Mouse (Mus musculus): ENCODE measurements at regions not wholly inside any gene's neighbourhood (a gene's known extent, or its start where the extent isn't known, plus 50 kb on each side); places are given as distances from the start of the nearest gene placed in this dataset.

DNA sequence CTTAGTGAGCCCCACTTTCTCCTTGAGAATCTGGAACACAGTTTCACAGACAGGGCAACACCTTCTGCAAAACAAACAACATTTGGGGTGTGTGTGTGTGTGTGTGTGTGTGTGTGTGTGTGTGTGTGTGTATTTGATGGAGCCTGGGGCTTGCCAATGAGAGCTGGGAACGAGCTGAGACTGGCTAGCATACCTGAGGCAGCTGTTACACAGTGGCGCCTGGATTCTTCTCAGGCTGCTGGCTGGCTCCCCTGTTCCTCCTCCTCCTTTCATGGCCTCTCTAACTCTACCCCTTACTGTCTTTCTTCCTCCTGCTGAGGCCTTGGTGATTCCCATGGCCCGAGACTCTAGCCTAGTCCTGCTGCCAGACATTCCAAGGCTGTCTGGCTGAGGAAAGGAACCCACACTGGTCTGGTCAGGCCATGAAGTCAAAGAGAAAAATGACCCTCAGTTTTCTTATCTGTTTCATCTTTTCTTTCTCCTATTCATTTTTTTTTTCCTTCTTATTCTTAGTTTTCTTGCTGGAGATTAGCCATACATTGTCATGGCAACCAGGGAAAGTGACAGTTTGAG, 79.6 kb upstream of the Sem1 start:
- Histone ChIP-seq H3K4me2 (replicated peaks; ENCODE audit: low read depth, low read length) (no peak overlapping the region), H3K9ac (replicated peaks; ENCODE audit: low read length) (no peak overlapping the region), H3K36me3 (ENCODE audit: insufficient read depth, low read length) (no peaks in the 10 kb centered on the region), H3K27ac (ENCODE audit: low read length) (no peak overlapping the region), H3K4me3 (ENCODE audit: low read length) (no peak overlapping the region), H3K27me3 (ENCODE audit: insufficient read depth, low read length) (no peaks in the 10 kb centered on the region), H3K9me3 (ENCODE audit: low read length) (no peaks in the 10 kb centered on the region), H3K4me1 (ENCODE audit: insufficient read depth, low read length) (no peaks in the 10 kb centered on the region)
- 39% methylated on average over 3 of the region's 3 CpGs for WGBS
- no peak for ATAC-seq (ENCODE audit: low FRiP score, low TSS enrichment)

- no peak for ATAC-seq (ENCODE audit: low FRiP score, low TSS enrichment)
- no peaks in the 10 kb centered on the region for H3K36me3 ChIP-seq (ENCODE audit: insufficient read depth, low read length)
- no peaks in the 10 kb centered on the region for H3K9me3 ChIP-seq (ENCODE audit: low read length)
- H3K4me3 ChIP-seq (ENCODE audit: low read length) = no peak overlapping the region
- no peak overlapping the region for H3K4me2 ChIP-seq (replicated peaks; ENCODE audit: low read depth, low read length)
- no peak overlapping the region for H3K27ac ChIP-seq (ENCODE audit: low read length)
- 50% methylated on average over 5 of the region's 5 CpGs for WGBS
- H3K27me3 ChIP-seq (ENCODE audit: insufficient read depth, low read length) = no peaks in the 10 kb centered on the region
- H3K4me1 ChIP-seq (ENCODE audit: insufficient read depth, low read length) = no peaks in the 10 kb centered on the region
- no peak overlapping the region for H3K9ac ChIP-seq (replicated peaks; ENCODE audit: low read length)
Observed at GRCm38 (mm10) chr6:6660072-6660471, 81.6 kb upstream of the Sem1 start.

- H3K9me3 ChIP-seq (ENCODE audit: low read length) = no peaks in the 10 kb centered on the region
- no peak overlapping the region for H3K27ac ChIP-seq (ENCODE audit: low read length)
- H3K27me3 ChIP-seq (ENCODE audit: insufficient read depth, low read length) = no peaks in the 10 kb centered on the region
- 93% methylated on average over 5 of the region's 5 CpGs for WGBS
- H3K4me1 ChIP-seq (ENCODE audit: insufficient read depth, low read length) = no peaks in the 10 kb centered on the region
- no peak overlapping the region for H3K9ac ChIP-seq (replicated peaks; ENCODE audit: low read length)
- no peak overlapping the region for H3K4me3 ChIP-seq (ENCODE audit: low read length)
- H3K4me2 ChIP-seq (replicated peaks; ENCODE audit: low read depth, low read length) = no peak overlapping the region
- H3K36me3 ChIP-seq (ENCODE audit: insufficient read depth, low read length) = no peaks in the 10 kb centered on the region
- no peak for ATAC-seq (ENCODE audit: low FRiP score, low TSS enrichment)
Observed at GRCm38 (mm10) chr6:6666762-6667161, 88.3 kb upstream of the Sem1 start.

GRCm38 (mm10) chr6:6689241-6689640, 110.8 kb upstream of the Sem1 start:
- Histone ChIP-seq H3K27me3 (ENCODE audit: insufficient read depth, low read length) (no peaks in the 10 kb centered on the region), H3K4me1 (ENCODE audit: insufficient read depth, low read length) (no peaks in the 10 kb centered on the region), H3K9me3 (ENCODE audit: low read length) (no peaks in the 10 kb centered on the region), H3K4me2 (replicated peaks; ENCODE audit: low read depth, low read length) (no peak overlapping the region), H3K9ac (replicated peaks; ENCODE audit: low read length) (no peak overlapping the region), H3K27ac (ENCODE audit: low read length) (no peak overlapping the region), H3K4me3 (ENCODE audit: low read length) (no peak overlapping the region), H3K36me3 (ENCODE audit: insufficient read depth, low read length) (no peaks in the 10 kb centered on the region)
- no peak for ATAC-seq (ENCODE audit: low FRiP score, low TSS enrichment)
- WGBS = 72% methylated on average over 5 of the region's 5 CpGs

DNA sequence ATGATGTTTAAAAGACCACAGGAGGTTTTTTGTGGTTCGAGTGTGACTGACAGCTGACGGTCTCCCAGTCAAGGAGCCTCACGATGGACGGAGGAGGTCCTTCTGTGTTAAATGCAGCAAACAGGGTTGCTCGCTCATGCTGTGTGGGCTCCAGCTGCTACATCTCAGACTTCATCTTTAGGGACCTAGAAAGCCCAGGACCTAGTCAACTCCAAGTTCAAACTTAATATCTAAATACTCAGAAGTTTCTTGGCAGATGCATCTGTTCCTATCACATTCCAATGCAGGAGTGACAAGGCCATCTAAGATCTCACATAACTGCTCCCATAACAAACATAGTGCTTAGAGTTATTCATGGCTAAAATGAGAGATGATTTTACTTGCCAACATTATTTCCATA, 111.7 kb upstream of the Sem1 start:
- H3K4me1 ChIP-seq (ENCODE audit: insufficient read depth, low read length) = no peaks in the 10 kb centered on the region
- no peaks in the 10 kb centered on the region for H3K27me3 ChIP-seq (ENCODE audit: insufficient read depth, low read length)
- no peak overlapping the region for H3K9ac ChIP-seq (replicated peaks; ENCODE audit: low read length)
- no peak overlapping the region for H3K27ac ChIP-seq (ENCODE audit: low read length)
- H3K4me2 ChIP-seq (replicated peaks; ENCODE audit: low read depth, low read length) = no peak overlapping the region
- 63% methylated on average over 5 of the region's 5 CpGs for WGBS
- no peak for ATAC-seq (ENCODE audit: low FRiP score, low TSS enrichment)
- no peaks in the 10 kb centered on the region for H3K36me3 ChIP-seq (ENCODE audit: insufficient read depth, low read length)
- no peak overlapping the region for H3K4me3 ChIP-seq (ENCODE audit: low read length)
- no peaks in the 10 kb centered on the region for H3K9me3 ChIP-seq (ENCODE audit: low read length)

GRCm38 (mm10) chr6:6692056-6692770, 113.8 kb upstream of the Sem1 start:
- H3K9me3 ChIP-seq (ENCODE audit: low read length) = no peaks in the 10 kb centered on the region
- H3K9ac ChIP-seq (replicated peaks; ENCODE audit: low read length) = no peak overlapping the region
- no peak overlapping the region for H3K27ac ChIP-seq (ENCODE audit: low read length)
- ATAC-seq (ENCODE audit: low FRiP score, low TSS enrichment) = no peak
- no peaks in the 10 kb centered on the region for H3K36me3 ChIP-seq (ENCODE audit: insufficient read depth, low read length)
- H3K4me2 ChIP-seq (replicated peaks; ENCODE audit: low read depth, low read length) = no peak overlapping the region
- WGBS = 86% methylated on average over 8 of the region's 8 CpGs
- no peak overlapping the region for H3K4me3 ChIP-seq (ENCODE audit: low read length)
- H3K4me1 ChIP-seq (ENCODE audit: insufficient read depth, low read length) = no peaks in the 10 kb centered on the region; the same call in 1 of the 2 replicates
- H3K27me3 ChIP-seq (ENCODE audit: insufficient read depth, low read length) = no peaks in the 10 kb centered on the region

DNA sequence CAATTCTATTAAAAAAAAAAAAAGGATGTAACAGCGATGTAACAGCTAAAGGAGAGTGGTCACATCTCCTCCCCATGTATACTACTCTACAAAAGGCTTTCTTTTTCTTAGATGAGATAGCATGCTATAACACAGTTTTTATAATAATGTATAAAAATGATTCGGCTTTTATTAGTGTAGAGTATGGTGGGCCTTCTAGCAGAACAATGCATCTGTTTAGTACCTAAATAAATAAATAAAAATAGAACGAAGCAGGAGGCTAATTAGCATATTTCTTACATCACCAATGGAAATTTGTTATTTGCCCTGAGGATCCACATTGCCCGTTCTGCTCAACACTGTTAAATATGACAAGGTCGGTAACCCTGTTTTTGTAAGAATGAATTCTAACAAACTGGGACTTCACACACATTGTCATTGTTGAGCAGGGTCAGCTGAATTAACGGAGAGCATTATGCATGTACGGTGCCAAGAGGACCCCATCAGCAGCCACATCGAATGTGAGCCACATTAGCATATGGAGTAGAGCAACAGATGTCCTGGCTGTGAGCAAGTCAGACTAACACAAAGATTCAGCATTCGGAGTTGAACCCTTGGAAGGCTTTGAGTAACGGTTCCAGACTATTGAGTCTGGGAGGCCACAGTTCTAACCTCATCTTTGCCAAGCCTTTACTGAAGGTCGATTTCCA, 117.4 kb upstream of the Sem1 start:
- no peaks in the 10 kb centered on the region; the same call in 1 of the 2 replicates for H3K4me1 ChIP-seq (ENCODE audit: insufficient read depth, low read length)
- no peaks in the 10 kb centered on the region for H3K9me3 ChIP-seq (ENCODE audit: low read length)
- H3K9ac ChIP-seq (replicated peaks; ENCODE audit: low read length) = no peak overlapping the region
- no peak overlapping the region for H3K4me3 ChIP-seq (ENCODE audit: low read length)
- no peak overlapping the region for H3K27ac ChIP-seq (ENCODE audit: low read length)
- no peak overlapping the region for H3K4me2 ChIP-seq (replicated peaks; ENCODE audit: low read depth, low read length)
- no peaks in the 10 kb centered on the region for H3K27me3 ChIP-seq (ENCODE audit: insufficient read depth, low read length)
- WGBS = 78% methylated on average over 11 of the region's 11 CpGs
- no peak for ATAC-seq (ENCODE audit: low FRiP score, low TSS enrichment)
- H3K36me3 ChIP-seq (ENCODE audit: insufficient read depth, low read length) = no peaks in the 10 kb centered on the region

DNA sequence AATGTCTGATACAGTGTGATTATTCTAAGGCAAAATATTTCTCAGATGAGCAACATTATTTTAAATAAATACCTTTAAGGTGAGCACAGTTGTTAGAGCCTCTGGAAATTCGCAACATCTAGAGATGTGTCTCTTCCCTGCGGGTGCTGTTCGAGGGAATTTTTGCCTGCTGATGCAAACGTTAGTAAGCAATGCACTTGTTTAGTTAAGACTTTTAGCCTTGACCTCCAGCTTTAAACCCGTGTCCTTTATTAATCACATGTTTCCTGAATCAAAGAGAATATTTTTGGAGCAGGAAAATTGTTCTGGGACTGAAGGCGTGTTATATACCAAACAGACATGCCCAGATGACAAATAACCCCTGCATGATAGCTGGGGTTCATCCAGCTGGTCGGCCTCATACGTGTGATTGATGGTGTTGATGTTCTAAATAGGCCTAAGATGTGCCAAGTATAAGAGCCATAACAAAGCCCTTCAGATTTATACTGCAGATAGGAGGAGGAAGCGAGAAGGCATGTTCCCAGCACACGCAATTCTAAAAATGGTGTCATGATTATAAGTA, 119.0 kb upstream of the Sem1 start:
- Histone ChIP-seq H3K4me1 (ENCODE audit: insufficient read depth, low read length) (no peaks in the 10 kb centered on the region; the same call in 1 of the 2 replicates), H3K27ac (ENCODE audit: low read length) (no peak overlapping the region), H3K27me3 (ENCODE audit: insufficient read depth, low read length) (no peaks in the 10 kb centered on the region), H3K4me3 (ENCODE audit: low read length) (no peak overlapping the region), H3K36me3 (ENCODE audit: insufficient read depth, low read length) (no peaks in the 10 kb centered on the region), H3K4me2 (replicated peaks; ENCODE audit: low read depth, low read length) (no peak overlapping the region), H3K9me3 (ENCODE audit: low read length) (no peaks in the 10 kb centered on the region), H3K9ac (replicated peaks; ENCODE audit: low read length) (no peak overlapping the region)
- WGBS = 40% methylated on average over 10 of the region's 10 CpGs
- peak; percentile 35; the same call in 1 of the 2 replicates for ATAC-seq (ENCODE audit: low FRiP score, low TSS enrichment)

DNA sequence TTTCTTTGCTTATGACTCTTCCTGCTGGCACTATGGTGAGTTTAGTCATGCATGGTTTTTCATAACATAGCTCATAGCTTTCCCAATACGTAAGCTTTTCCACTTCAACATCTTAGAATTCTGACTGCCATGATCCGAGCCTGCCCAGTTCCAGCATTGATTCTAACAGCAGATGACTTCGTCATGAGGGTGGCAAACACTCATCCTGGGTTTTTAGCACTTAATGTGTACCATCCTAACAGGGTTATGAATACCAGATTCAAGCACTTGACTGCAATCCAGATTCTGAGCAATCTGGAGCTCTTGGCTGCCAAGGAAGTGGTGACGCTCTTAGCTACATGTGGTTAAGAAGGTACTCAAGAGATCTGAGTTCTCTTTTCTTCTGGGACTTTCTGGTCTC, 128.3 kb upstream of the Sem1 start:
- H3K27me3 ChIP-seq (ENCODE audit: insufficient read depth, low read length) = no peaks in the 10 kb centered on the region
- H3K4me3 ChIP-seq (ENCODE audit: low read length) = no peak overlapping the region
- ATAC-seq (ENCODE audit: low FRiP score, low TSS enrichment) = no peak
- WGBS = 91% methylated on average over 4 of the region's 4 CpGs
- no peak overlapping the region for H3K9ac ChIP-seq (replicated peaks; ENCODE audit: low read length)
- no peaks in the 10 kb centered on the region for H3K4me1 ChIP-seq (ENCODE audit: insufficient read depth, low read length)
- no peaks in the 10 kb centered on the region for H3K36me3 ChIP-seq (ENCODE audit: insufficient read depth, low read length)
- H3K9me3 ChIP-seq (ENCODE audit: low read length) = no peaks in the 10 kb centered on the region
- H3K4me2 ChIP-seq (replicated peaks; ENCODE audit: low read depth, low read length) = no peak overlapping the region
- H3K27ac ChIP-seq (ENCODE audit: low read length) = no peak overlapping the region

DNA sequence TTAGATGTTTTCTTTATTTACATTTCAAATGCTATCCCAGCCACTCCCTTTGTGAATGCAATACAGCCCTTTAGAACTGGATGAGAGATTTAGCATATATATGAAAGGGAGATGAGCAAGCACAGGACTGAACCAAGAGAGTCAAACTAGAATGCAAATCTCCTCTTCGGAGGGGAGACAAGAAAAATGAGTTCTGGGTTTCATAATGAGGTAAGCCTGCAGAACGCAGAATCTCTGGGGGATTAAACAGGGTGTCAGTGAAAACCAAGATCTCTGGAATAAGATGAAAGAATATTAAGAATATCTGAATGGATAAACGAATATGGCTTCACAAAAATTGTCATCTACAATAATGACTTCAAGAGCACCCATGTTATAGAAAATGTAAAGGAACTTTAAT, 130.6 kb upstream of the Sem1 start:
- Histone ChIP-seq H3K36me3 (ENCODE audit: insufficient read depth, low read length) (no peaks in the 10 kb centered on the region), H3K27ac (ENCODE audit: low read length) (no peak overlapping the region), H3K9ac (replicated peaks; ENCODE audit: low read length) (no peak overlapping the region), H3K4me2 (replicated peaks; ENCODE audit: low read depth, low read length) (no peak overlapping the region), H3K9me3 (ENCODE audit: low read length) (no peaks in the 10 kb centered on the region), H3K4me1 (ENCODE audit: insufficient read depth, low read length) (no peaks in the 10 kb centered on the region), H3K4me3 (ENCODE audit: low read length) (no peak overlapping the region), H3K27me3 (ENCODE audit: insufficient read depth, low read length) (no peaks in the 10 kb centered on the region)
- WGBS = 73% methylated on average over 3 of the region's 3 CpGs
- ATAC-seq (ENCODE audit: low FRiP score, low TSS enrichment) = no peak
